Mouse (Mus musculus): ENCODE measurements around the gene Gm20388. TPM values are rescaled to one million over a fixed set of nuclear protein-coding genes. Genes with fewer than 3 reads are reported as not detected.

Gm20388 gene
- polyA plus RNA-seq, 1 experiment: 0.36 TPM

GRCm38 (mm10) chr8:121058081-121058480 is 1147.4 kb downstream of the Gm20388 start:
- Histone ChIP-seq H3K9me3 (ENCODE audit: control insufficient read depth, low read length) (no peaks in the 10 kb centered on the region), H3K27me3 (ENCODE audit: control insufficient read depth) (no peaks in the 10 kb centered on the region; the same call in none of the 2 replicates), H3K36me3 (ENCODE audit: control insufficient read depth) (no peaks in the 10 kb centered on the region), H3K4me1 (ENCODE audit: control insufficient read depth) (no peaks in the 10 kb centered on the region), H3K4me3 (replicated peaks) (no peak overlapping the region)
- no peak for TF ChIP-seq TAL1 (IDR thresholded peaks at IDR 0.05; ENCODE audit: low read length)
- no peak for TF ChIP-seq GATA1 (IDR thresholded peaks at IDR 0.05; ENCODE audit: low read length)

DNA sequence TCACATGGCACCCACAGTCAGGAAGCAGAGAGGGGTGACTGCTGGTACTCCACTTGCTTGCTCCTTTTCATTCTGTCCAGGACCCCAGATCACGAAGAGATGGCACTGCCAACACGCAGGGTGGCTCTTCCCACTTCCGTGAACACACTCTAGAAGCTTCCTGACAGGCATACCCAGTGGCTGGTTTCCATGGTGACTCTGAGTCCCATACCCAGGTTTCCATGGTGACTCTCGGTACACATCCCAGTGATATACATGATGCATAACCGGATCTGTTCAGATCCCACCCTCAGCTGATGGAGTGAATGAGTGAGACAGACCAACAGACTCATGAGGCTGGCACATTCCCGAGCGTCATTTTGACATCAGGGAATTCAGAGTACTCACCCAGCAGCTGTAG is 1148.5 kb downstream of the Gm20388 start:
- no peaks in the 10 kb centered on the region for H3K36me3 ChIP-seq (ENCODE audit: control insufficient read depth)
- no peaks in the 10 kb centered on the region; the same call in 1 of the 2 replicates for H3K9me3 ChIP-seq (ENCODE audit: control insufficient read depth, low read length)
- H3K4me1 ChIP-seq (ENCODE audit: control insufficient read depth): no peaks in the 10 kb centered on the region
- no peak overlapping the region for H3K4me3 ChIP-seq (replicated peaks)
- H3K27me3 ChIP-seq (ENCODE audit: control insufficient read depth): no peaks in the 10 kb centered on the region; the same call in none of the 2 replicates
- no peak for TF ChIP-seq TAL1 (IDR thresholded peaks at IDR 0.05; ENCODE audit: low read length)
- no peak for TF ChIP-seq GATA1 (IDR thresholded peaks at IDR 0.05; ENCODE audit: low read length)

- Histone ChIP-seq H3K4me3 (replicated peaks) (no peak overlapping the region), H3K27me3 (ENCODE audit: control insufficient read depth) (no peaks in the 10 kb centered on the region; the same call in none of the 2 replicates), H3K4me1 (ENCODE audit: control insufficient read depth) (no peaks in the 10 kb centered on the region), H3K36me3 (ENCODE audit: control insufficient read depth) (no peaks in the 10 kb centered on the region), H3K9me3 (ENCODE audit: control insufficient read depth, low read length) (no peaks in the 10 kb centered on the region; the same call in 1 of the 2 replicates)
- TF ChIP-seq TAL1 (IDR thresholded peaks at IDR 0.05; ENCODE audit: low read length) (no peak), GATA1 (IDR thresholded peaks at IDR 0.05; ENCODE audit: low read length) (no peak)
Observed at GRCm38 (mm10) chr8:121062521-121062920, 1151.9 kb downstream of the Gm20388 start.

DNA sequence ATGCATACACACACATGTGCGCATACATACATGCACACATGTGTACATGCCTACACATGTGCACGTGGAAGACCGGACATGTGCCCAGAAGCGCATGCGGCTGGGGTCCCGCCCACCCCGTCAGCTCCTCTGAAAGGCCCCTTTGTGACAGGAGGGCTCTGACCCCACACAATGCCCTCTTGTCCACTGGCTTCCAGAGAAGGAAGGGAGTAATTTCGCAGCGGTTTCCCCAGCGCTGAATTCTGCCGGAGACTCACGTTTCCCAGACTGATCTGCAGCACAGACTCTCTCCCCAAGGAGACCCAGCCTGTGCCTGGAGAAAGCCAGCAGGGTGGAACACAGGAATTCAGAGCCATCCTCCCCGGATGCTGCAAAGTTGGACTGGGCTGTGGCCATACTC is 1153.0 kb downstream of the Gm20388 start:
- no peaks in the 10 kb centered on the region for H3K4me1 ChIP-seq (ENCODE audit: control insufficient read depth)
- H3K27me3 ChIP-seq (ENCODE audit: control insufficient read depth): no peaks in the 10 kb centered on the region; the same call in none of the 2 replicates
- H3K4me3 ChIP-seq (replicated peaks): no peak overlapping the region
- no peaks in the 10 kb centered on the region for H3K36me3 ChIP-seq (ENCODE audit: control insufficient read depth)
- H3K9me3 ChIP-seq (ENCODE audit: control insufficient read depth, low read length): no peaks in the 10 kb centered on the region; the same call in 1 of the 2 replicates
- TF ChIP-seq TAL1 (IDR thresholded peaks at IDR 0.05; ENCODE audit: low read length) (no peak), GATA1 (IDR thresholded peaks at IDR 0.05; ENCODE audit: low read length) (no peak)

DNA sequence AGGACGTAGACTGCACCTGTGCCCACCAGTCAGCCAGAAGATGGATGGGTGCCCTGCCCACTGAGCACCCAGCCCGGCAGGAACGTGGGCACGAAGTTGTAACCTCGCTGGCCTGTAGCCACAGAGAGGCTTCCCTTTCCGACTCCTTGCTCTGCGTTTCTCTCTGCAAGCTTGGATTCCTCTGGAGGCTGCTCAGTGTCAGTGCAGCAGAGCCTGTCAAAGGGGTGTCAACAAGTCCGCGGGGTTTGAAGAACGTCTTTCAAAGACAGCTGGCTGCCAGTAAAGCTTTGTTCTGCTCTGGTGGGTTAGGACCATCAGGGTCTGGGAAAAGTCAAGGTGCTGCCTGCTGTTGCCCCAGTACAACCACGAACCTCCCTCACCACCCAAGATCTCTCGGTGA is 1160.8 kb downstream of the Gm20388 start:
- Histone ChIP-seq H3K36me3 (ENCODE audit: control insufficient read depth) (no peaks in the 10 kb centered on the region), H3K27me3 (ENCODE audit: control insufficient read depth) (peaks cover 60% of the 10 kb centered on the region), H3K9me3 (ENCODE audit: control insufficient read depth, low read length) (no peaks in the 10 kb centered on the region), H3K4me1 (ENCODE audit: control insufficient read depth) (no peaks in the 10 kb centered on the region), H3K4me3 (replicated peaks) (no peak overlapping the region)
- TF ChIP-seq GATA1 (IDR thresholded peaks at IDR 0.05; ENCODE audit: low read length): no peak
- TF ChIP-seq TAL1 (IDR thresholded peaks at IDR 0.05; ENCODE audit: low read length): no peak

DNA sequence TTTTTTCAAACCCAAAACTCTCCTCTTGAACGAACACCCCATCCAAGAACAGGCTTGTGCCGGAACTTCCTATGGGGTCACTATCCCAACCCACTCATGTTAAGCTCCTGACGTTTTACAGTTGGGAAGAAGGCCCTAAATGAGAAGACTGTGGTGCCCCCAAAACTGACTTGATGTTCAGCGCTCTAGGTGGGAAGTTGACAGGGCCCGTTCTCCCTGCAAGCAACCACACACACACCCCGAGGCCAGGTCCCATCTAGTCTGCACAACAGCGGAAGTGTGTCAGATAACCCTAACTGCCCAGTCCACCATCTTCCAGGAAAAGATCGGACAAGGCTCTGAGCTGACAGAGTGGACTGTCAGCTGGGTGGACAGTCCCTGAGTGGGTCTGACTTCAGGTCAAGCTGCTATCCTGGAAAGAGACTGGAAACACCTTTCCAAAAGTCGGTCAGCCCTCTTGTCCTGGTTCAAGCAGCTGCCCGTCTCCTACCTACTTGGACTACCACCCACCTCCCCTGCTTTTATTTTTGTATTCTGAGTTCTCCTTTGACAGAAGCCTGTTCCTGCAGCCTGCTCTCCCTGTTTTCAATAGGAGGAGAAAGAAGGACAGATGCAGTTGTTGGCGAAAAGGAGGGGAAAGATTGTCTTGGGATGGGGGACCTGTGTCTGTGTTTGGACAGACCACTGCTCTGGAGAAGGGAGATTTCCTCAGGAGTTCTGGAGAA is 1161.9 kb downstream of the Gm20388 start:
- TF ChIP-seq TAL1 (IDR thresholded peaks at IDR 0.05; ENCODE audit: low read length) (no peak), GATA1 (IDR thresholded peaks at IDR 0.05; ENCODE audit: low read length) (no peak)
- H3K27me3 ChIP-seq (ENCODE audit: control insufficient read depth): peaks cover 72% of the 10 kb centered on the region

DNA sequence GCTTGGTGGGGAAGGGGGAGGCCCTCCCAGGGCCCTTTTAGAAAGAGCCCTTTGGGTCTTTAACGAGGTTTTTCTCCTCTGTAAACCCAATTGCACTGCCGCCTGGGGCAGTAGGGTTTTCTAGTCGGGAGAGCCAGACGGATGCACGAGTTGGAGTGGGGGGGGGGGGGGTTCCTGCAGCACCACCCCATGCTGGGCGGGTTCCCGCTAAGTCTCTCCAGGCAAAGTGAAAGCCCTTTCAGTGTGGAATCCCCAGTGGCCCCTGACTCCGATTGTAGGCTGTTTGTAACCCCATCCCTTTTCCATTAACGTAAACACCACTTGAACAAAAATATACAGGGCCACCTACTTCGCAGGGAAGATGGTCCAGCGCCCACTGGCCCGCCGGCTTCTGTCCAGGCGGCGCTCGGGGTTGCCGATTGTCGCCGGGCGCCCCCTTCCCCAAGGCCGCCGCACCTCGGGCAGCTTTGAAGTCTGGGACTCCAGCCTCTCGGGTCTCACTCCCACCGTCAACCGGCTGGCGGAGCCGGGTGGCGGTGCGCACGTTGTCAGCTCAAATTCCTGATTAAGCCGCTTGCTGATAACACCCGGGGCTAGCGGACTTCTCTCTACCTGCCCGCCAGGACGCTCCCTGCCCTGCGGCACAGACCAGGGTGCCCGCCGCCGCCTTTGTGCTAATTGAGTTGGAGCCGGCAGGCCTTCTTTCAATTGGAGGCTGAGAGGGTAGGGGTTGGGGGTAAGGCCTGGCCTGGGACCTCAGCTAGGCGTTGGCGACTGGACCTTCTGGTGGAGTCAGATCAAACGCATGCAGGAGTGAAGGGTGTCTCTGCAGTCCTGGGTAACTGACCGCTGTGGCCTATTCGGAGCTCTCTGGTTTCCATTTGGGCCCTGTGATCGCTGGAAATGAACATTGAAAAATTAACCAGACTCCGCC is 1162.8 kb downstream of the Gm20388 start:
- TF ChIP-seq TAL1 (IDR thresholded peaks at IDR 0.05; ENCODE audit: low read length) (no peak), GATA1 (IDR thresholded peaks at IDR 0.05; ENCODE audit: low read length) (no peak)
- no peak overlapping the region for H3K4me3 ChIP-seq (replicated peaks)
- no peaks in the 10 kb centered on the region for H3K36me3 ChIP-seq (ENCODE audit: control insufficient read depth)
- peaks cover 79% of the 10 kb centered on the region for H3K27me3 ChIP-seq (ENCODE audit: control insufficient read depth)
- no peaks in the 10 kb centered on the region for H3K9me3 ChIP-seq (ENCODE audit: control insufficient read depth, low read length)
- no peaks in the 10 kb centered on the region for H3K4me1 ChIP-seq (ENCODE audit: control insufficient read depth)

More for the DNA sequence above, 1161.9 kb downstream of the Gm20388 start:
- H3K4me3 ChIP-seq (replicated peaks): no peak overlapping the region
- H3K4me1 ChIP-seq (ENCODE audit: control insufficient read depth): no peaks in the 10 kb centered on the region
- H3K36me3 ChIP-seq (ENCODE audit: control insufficient read depth): no peaks in the 10 kb centered on the region
- H3K9me3 ChIP-seq (ENCODE audit: control insufficient read depth, low read length): no peaks in the 10 kb centered on the region

DNA sequence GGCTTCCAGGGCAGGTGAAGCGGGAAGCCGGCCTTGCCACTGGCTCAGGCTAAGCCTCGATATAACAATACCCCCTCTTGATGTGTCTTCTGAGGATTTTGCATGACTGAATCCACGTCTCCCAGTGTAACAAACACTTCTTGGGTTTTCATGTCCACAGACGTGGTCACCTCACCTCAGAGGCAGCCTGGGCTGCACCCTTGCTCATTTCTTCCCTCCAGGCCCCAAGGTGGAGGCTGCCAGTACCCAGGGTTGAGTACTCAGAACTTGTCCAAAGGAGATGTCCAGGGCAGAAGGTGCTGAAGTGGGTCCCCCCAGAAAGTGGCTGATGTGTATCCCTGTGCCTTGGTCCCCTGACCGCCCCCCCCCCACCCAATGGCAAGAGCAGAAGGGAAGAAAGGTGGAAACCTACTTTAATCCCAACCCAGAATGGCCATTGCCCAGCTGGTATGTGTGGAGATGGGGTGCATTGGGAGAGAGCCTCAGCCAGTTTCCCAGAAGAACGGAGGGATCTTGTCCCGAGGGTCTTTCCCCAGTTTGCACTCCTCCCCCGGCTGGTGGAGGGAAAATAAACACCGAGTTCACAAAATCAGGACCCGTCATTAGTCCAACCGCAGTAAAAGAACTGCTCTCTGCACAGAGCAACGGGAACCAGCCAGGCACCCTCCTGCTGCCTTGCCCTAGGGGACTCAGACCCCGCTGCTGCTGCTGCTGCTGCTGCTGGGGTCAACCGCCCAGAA is 1163.6 kb downstream of the Gm20388 start:
- Histone ChIP-seq H3K4me3 (replicated peaks) (no peak overlapping the region), H3K27me3 (ENCODE audit: control insufficient read depth) (peaks cover 87% of the 10 kb centered on the region), H3K9me3 (ENCODE audit: control insufficient read depth, low read length) (no peaks in the 10 kb centered on the region), H3K4me1 (ENCODE audit: control insufficient read depth) (no peaks in the 10 kb centered on the region), H3K36me3 (ENCODE audit: control insufficient read depth) (no peaks in the 10 kb centered on the region)
- TF ChIP-seq TAL1 (IDR thresholded peaks at IDR 0.05; ENCODE audit: low read length) (no peak), GATA1 (IDR thresholded peaks at IDR 0.05; ENCODE audit: low read length) (no peak)

Data from erythroblast, embryonic 14.5 days (primary cell).